Mouse (Mus musculus) T-helper 1 cell (primary cell): Measurements from ENCODE around the gene Bud23.
"Not testable (repeated sequence)": the region's sequence is repeated elsewhere in the genome, so short reads cannot be mapped to it uniquely, and the experiment has no call there.

ENCODE experiments used
- in situ Hi-C: fragments of 300-600 bp; cut with MboI, MseI; formaldehyde crosslinking; loops from one replicate; pipeline ENCODE4 v1.15.1; 2025; ENCODE audit warnings: high pct_unique_total_duplicates

Gene Bud23

DNA sequence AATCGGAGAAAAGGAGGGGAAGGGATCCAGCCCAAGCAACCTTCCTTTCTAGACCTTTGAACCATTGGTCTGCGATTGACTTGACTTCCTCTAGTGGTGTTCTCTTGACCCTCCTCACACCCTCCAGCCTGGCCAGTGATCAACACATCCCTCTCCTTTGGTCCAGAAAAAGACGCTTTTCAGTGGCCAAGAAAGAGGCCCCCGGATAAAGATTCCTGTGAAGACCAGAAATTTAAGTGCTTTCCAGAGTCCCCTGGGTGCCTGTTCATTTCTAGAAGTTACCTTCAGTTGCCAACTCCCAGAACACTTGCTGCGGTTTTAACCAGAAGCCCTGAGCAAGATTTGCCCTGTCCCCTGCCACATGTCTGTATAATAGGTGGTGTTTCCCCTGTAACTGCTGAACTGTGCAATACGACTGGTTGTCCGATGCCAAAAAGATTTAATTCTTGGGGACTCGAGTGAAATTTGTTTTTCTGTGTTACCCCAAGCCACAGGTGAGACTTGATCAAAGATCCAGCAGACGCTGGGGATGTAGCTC, at the start of gene Bud23:
Gene Bud23, minus strand, starts transcription at position 51 of the 538 bp plus-strand sequence.
- in situ Hi-C loops = not testable (repeated sequence)

DNA sequence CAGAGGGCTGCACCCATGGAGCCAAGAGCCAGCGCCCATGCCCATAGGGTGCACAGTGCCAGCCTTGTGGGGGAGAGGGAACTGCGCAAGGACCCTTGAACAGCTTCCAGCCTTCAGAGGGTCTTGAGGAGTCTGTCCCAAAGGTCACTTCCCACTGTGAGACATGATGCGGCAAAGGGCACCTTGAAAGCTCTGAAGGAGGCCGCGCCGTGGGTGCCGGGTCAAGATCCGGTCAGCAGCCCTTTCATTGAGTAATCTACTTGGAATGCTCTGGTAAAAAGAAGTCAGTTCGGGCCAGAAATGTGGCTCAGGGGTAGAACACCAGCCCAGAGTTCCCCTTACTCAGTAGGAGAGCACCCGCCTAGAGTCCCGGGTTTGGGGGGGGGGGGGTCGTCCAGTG, 49.0 kb upstream of the Bud23 start:
- in situ Hi-C loops = no loop called here

DNA sequence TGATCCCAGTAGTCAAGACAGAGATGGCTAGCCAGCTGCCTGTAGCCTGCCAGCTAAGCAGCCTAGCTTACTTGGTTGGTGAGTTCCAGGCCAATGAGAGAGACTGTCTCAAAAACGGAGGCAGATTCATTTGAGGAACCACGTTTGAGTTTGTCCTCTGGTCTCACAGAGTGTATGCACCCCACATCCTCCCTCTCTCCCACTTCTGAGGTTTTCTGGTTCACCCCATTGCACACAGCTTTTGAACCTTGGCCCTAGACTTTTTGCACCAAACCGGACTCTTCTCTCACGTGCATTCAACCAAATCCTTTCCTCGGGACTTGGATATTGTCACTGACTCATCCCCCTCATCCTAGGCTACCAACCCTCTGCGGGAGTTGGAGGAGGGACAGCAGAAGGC, 45.2 kb upstream of the Bud23 start:
- in situ Hi-C loops = no loop called here

DNA sequence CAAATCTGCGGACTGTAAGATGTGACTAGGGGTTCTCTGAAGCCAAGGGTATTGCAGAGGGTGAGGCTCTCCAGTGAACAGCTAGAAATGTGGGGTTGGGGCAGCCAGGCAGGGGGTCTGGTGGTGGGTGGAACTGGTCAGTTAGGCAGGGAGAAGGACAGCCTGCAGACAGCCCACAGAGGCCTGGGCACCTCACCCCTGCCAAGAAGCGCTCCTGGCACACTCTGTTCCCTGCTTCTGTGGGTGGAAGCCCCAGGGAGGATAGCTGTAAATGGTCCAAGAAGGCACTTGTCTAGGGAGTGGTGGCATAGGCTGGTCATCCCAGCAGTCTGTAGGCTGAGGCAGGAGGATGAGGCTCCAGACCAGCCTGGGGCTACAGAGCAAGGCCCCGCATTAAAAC, 44.7 kb upstream of the Bud23 start:
- in situ Hi-C loops = no loop called here

DNA sequence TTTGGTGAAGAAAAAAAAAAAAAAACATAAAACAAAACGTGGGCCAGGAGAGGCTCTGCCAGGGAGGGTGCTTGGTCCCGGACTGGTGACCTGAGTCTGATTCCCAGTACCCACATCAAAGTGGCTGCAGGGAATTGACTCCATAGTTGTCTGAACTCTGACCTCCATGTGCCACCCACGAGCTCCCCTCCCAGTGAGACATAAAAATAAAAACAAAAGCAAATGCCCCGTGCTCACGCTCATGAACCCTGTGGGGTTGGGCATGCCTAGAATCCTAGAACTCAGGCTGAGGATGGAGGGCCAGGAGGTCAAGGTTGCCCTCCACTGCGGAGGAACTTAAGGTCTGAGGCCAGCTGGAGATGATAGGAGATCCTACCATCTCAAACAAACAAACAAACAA, 44.3 kb upstream of the Bud23 start:
- in situ Hi-C loops = no loop called here

DNA sequence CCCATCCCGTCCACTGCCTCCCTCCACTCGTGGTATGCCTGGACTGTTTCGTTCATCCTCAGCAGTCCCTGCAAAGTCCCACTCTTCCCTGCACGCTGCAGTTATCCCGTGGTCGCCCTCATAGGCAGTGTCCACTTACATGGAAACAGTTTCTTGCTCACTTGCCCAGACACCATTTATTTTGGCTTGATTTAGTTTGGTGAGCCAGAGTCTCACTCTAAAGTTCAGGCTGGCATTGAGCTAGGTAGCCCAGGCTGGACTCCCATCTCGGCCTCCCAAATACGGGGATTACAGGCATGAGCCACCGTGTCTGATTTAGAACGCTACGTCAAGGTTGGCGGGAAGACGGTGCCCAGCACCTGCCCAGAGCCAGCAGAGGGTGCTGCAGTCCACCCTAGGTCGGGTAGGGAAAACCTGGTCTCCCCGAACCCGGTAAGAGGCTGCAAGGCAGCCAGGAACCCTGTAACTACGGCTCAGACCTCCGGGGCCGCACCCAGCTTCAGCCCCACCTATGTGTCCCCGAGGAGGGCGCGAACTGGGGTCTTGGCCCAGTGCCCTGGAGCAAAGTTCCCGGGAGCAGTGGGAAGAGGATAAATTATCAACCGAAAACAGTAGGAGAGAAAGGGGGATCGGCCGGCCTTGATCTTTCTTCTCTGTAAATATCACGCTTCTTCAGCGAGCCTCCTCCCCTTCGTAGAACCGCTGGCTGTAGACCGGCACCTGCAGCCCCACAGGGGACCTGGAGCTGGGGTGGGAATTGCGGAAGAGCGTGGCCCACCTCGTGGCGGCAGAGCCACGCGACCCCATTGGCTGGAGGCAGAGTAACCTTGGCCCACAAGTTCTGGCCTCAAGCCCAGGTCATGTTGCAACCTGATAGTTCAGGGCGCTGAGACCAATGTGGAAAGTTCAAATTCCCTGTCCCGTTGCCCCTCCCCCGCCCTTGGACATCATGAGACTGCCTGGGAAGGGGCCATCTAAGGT, 43.1 kb upstream of the Bud23 start:
- in situ Hi-C loops = no loop called here

DNA sequence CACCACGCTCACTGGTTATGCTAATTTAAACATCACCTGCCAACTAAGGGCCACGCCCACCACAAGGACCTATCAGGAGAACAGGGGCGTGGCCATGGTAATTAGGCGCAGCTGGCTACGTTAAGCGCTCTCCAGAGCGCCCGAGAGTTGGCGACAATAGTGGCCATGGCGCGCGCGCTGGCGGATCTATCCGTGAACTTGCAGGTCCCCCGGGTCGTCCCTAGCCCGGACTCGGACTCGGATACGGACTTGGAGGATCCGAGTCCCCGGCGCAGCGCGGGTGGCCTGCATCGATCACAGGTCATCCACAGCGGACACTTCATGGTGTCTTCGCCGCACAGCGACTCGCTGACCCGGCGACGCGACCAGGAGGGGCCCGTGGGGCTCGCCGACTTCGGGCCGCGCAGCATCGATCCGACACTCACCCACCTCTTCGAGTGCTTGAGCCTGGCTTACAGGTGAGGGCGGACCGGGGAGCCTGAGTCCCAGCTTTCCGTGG, 42.0 kb upstream of the Bud23 start:
- in situ Hi-C loops = no loop called here

DNA sequence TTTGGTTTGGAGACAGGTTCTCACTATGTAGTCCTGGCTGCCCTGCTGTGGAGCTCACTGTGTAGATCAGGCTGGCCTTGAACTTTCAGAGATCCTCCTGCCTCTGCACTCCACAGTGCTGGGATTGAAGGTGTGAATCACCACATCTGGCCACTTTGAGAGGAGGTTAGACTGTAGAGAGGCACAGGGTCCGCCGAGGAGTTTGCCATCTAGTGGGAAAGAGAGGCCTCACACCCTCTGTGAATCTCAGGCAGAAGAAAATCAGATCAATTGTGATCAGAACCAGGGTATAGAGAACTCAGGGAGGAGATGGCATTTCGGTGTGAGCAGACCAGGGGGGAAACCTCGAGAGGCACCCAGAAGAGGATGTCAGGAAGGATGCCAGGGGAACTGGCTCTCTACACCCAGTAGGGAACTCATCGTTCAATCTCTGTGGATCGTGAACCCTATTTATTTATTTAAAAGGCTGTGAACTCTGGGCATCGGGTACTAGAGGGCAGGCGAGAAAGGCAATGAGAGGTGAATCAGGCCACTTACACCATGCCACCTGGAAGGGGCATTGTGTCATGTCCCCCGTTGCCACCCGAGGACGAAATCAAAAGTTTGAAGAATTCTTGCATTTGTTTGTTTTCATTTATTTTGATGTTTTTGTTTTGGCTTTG, 39.4 kb upstream of the Bud23 start:
- in situ Hi-C loops = no loop called here

DNA sequence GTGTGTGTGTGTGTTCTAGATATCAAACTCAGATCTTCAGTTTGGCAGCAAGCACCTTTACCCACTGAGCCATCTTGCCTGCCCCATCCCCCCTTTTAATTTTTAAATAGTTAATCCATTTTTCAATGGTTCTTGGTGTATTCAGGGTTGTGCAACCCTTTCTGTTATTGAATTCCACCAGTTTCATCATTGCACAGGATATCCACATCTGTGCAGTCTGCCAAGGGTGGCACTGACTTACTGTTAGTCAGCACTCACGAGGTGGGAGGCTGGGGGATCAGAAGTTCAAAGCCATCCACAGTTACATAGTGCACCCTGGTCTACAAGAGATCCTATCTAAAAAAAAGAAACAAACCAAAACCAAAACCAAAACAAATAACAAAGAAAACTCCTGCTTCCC, 36.2 kb upstream of the Bud23 start:
- in situ Hi-C loops = no loop called here

DNA sequence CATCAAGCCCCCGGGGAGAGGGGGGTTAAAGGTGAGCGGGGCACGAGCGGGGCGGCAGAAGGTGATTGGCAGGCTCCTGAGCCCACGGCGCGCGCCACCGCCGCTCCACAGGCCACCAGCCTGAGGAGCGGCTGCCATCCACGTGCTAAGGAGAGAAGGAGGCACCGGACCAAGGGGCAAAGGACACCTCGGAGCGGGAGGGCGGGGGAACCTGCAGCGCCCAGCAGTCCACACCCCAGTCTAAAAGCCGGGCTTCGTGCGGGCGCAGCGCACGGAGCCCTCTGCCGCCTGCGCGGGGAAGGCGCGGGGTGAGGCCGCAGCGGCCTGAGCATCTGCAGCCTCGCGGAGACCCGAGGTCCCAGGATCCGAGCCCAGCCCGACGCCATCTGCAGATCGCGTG, 24.9 kb upstream of the Bud23 start, which contains the start of gene Mlxipl:
Gene Mlxipl, plus strand, starts transcription at position 238 of the 400 bp plus-strand sequence.
- in situ Hi-C loops = no loop called here

DNA sequence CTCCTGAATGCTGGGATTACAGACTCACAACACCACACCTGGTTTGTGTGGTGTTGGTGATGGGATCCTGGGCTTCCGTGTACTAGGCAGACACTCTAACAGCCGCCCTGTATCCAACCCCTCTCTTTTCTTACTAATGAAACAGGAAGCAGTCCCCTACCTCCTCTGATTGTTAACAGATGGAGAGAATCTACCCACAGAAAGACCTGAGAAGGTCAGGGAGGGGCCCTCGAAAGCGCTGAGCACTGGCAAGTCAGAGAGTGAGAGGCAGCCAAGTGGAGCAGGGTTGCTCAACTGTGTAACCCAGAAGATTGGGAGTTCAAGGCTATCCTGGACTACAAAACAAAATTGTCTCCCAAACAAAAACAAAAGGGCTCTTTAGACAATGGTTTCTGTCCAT, 22.1 kb upstream of the Bud23 start:
- in situ Hi-C loops = no loop called here

DNA sequence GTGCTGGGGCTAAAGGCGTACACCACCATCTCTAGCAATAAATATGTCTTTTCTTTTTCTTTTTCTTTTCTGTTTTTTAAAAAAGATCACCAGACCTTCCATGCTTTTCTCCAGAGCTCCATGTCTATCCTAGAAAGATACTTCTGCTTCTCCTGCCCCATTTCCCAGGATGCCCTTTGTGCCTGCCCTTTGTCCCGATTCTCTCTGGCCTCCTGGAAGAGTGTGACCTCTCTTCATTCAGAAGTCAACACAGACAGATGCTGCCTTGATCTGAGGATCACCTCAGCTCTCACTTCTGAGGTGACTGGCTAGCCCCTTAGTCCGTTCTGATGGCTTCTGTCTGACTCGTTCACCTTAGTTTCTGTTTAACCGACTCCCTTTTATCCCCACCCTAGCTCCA, 15.8 kb upstream of the Bud23 start:
- in situ Hi-C loops = no loop called here

DNA sequence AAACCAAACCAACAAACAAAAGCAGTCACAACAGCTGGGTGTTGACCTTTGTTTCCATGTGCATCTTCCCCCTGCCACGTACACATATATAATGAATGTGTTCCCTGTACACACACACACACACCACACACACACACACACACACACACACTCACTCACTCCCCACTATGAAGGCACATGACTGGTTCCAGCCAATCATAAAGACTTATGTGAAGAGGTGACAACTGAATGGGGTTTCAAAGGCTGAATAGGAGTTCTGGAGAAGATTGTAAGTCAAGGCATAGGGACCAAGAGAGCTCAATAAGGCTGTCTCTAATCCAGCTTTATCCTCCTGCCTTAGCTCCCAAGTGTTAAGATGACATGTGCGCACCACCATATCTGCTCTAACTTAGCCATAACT, 14.8 kb upstream of the Bud23 start:
- in situ Hi-C loops = no loop called here

DNA sequence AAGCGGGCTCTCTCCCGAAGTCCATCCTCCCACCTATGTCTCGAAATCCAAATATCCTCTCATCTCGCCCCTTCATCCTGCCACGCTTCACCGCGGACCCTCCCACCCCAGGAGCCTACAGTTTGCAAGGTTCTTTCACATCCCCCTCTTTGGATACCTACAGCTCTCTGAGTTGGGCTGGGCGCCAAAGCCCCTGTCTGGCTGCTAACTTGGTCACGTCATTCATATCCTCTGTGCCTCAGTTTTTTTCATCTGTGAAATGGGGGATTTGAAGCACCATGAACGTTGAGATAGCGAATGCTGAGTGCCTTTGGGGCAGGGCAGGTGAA, 13.7 kb upstream of the Bud23 start:
- in situ Hi-C loops = no loop called here

DNA sequence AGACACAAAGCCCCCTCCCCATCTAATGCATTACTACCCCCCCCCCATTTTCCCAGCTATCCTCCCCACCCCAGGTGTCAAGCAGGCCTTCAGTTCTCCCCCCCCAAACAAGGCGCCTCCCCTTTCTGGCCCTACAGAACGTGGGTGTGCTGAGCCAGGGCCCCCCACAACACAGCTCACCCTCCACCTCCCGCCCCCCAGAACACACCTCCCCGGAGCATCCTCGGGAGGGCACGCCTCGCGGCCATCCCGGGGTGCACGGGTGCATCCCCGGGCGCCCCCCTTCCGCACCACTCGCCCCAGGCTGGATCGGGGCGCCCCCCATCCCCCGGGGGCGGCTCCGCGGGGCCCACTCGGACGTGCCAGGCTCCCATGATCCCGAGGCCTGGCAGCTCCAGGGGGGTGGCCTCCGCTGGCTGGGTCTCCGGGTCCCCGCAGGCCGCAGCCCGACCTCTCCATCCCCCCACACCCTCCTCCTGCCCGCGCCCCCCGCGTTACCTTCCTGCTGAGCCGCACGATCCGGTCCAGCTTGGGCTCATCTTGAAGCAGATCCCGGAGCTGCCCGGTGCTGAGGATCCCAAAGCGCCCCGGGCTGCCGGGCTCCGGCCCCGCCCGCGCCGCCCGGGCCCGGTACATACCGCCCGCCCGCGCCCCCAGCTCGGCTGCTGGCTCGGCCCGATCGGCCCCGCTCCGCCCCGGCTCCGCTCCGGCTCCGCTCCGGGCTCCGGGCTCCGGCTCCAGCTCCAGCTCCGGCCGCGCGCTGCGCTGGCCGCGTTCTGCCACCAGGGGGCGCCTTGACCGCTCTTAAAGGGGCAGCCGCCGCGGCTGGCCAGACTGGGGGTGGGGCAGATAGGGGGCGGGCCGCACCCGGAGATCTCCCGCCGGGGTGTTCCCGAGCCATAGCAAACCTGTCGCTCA, 13.1 kb upstream of the Bud23 start, which contains the start of gene Vps37d:
Gene Vps37d, minus strand, starts transcription at position 703 of the 918 bp plus-strand sequence.
- in situ Hi-C loops = no loop called here

DNA sequence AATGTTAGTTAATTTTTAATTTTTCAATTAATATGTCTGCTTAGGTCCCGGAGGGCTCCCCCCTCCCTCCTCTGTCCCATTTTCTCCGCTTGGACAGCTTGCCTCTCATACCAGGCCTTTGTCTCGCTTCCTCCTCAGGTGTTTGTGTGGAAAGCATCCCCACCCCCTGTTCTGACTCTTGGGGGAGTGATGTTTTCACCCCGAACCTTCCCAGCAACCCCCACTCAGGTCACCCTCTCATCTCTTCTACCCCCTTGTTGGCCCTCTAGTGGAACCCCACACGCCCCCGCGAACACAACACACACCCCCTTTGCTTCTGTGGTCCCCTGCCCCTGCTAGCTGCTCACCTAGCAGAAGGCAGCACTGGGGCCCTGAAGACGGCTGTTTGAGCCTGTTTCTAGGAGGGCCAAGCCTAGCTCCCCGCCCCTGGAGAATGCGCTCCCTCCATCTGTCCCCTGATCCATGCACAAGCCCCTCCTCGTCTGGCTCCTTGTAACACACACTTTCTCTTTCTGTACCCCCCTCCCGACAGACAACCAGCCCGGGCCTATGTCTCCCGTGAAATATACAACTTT, 12.3 kb upstream of the Bud23 start:
- in situ Hi-C loops = no loop called here

DNA sequence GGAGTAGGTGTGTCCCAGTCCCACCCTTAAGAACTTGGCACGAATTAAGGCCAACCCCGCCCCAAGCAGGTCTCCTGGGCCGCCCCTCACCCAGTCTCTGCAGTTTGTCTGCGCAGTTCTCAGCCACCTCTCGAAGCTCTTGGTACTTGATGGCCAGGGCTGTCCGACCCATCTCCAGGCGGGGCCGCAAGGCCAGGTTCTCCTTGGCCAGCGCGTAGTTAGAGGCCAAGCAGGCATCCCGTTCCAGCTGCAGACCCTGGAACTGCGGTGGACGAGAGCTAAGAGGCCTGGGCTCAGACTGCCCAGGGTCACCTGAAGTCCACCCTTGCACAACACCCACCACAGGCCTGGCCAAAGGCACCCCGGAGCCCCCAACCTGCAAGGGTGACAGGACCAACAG, 11.6 kb upstream of the Bud23 start:
- in situ Hi-C loops = no loop called here

DNA sequence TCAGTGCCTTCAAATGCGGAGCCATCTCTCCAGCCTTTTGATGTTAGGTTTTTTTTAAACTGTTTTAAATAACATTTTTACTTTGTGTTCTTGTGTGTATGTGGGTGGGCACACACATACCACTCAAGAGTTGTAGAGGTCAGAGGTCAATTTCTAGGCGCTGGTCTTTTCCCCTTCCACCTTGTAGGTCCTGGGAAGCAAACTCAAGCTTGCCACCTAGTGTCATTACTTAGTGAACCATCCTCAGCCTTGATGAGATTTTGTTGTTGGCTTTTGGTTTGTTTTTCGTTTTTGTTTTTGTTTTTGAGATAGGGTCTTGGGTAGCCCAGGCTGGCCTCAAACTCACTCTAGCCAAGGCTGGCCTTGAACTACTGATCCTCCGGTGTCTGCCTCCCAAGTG, 10.9 kb upstream of the Bud23 start:
- in situ Hi-C loops = no loop called here

DNA sequence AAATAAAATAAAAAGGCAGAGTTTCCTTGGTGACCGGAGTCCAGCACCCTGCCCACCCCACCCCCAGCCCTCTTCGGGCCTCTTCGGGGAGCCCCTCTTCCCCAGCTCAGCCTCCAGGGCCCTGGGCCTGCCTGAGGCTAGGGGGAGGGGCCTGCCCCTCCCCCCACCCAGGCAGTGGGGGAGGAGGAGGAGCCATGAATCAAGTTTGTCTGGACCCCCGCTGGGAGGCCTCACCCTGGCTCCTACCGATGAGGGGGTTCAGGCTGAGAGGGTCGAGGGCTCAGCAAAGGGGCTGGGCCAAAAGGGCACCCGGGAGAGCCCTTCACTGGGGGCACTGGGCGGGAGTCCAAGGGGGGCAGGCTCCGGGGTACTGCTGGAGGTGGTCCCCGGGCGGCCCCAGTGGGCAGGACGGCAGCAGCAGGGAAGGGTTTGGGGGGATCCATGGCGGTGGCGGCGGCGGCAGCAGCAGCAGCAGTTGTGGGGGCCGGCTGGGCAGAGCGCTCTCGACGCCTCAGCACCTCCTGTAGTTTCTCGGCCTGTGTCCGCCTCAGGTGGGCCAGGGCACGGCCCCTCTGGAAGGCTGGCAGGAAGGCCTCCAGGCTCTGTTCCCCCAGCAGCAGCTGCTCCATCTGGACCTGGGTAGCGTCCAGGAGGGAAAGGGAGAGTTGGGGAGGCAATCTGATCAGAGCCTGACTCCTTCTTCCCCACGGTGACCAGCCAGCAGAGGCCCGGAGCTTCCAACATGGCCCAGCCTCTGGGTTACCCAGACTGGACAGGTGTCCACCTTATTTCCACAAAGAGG, 8.8 kb upstream of the Bud23 start:
- in situ Hi-C loops = no loop called here

DNA sequence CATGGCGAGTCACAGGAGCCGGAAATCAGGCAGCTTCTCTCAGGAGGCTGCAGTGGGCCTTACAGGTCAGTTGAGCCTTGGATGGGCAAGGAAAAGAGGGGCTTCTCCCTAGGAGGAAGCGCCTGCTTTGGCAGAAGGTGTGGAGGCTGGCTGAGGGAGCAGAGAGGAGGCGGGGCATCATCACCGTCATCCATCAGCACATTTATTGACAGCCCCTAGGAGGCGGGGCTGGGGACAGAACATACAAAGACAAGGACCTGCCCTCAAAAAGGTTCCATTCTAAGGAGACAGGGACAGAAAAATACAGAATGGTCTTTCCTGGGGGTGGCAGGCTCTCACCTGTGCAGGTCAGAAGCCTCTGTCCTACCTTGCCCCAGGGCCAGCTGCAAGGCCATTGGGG, 8.0 kb upstream of the Bud23 start:
- in situ Hi-C loops = no loop called here
